Mouse (Mus musculus) adrenal gland (tissue): ENCODE data around the gene Tmc6.

Experiments used
- intact Hi-C: fragments of 180-260 bp; cut with DNase I; formaldehyde crosslinking; loops from one replicate; pipeline ENCODE4 v1.15.1; 2025

The Tmc6 gene

DNA sequence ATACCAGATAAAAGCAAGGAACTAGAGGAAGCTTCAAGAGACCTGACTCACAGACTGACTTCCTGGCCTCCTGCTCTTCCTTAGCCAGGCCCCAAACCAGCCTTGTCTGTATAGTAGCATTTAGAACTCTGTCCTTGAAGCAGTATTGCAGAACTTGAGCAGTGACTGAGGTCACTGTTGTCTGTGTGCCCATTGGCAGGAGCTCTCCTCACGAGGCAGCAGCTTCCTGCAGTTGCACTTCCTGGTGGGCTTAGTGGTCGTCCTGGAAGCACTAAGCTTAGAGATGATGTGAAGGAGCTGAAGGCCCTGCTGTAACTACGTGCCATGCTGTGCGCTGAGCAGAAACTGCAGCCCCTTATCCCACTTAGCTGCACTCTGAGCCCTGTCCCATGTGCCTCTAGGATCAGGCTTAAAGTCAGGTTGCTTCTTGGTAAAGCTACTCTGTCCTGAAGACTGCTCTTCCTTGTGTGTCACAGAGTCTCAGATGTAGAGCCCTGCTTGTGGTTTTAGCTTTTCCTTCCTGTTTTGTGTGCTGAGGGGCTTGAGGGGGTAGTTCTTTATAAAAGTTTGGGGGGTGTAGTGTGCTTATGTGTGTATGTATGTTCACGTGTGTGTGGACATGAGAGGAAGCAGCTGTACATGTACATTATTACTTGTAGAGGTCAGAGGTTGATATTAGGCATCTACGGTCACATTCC is 57.2 kb downstream of the Tmc6 start:
- intact Hi-C loops: no loop called here

DNA sequence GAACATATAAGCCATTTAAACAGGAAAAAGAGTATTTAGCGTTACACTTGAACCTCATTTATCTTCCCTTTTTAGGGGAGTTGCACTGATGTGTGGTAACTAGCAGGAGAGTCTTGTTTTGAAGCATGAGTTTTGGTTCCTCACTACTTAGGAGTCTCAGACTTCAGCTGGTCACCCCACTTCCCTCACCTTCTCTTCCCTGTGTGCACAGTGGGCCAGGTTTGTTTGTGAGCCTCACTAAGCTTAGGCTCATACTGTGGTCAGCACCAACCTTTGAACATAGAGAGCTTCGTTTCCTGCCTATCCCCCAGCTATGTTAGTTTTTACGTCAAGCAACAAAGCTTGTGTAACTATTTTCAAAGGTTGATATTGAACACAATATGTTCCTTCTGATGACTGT is 63.2 kb downstream of the Tmc6 start:
- intact Hi-C loops: no loop called here
